ENCODE assay signal across 10 mouse cellular contexts in the genomic region with DNA sequence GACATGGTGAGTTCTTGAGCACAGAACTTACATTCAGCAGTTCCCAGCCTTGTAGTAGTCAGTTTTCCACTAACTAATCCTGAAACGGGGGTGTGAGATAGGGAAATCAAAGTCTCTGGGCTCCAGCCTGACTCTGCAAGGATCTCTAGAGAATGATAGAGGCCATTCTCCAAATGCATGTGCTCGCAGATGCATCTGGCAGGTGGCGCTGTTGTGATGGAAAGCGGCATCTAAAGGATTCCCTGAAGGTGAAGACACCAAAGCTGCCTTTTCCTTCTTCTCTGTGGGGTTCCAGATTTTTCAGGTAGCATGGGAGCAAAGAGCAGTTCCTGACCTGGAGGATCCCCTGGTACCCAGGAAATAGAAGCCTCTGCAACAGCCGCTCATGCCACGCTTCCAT. TPM values are rescaled to one million over a fixed set of nuclear protein-coding genes. Genes with fewer than 3 reads are reported as not detected.
A peak's percentile ranks its signal among the peaks of the same experiment; 100 is the strongest.
DNase-seq lines count a peak whose midpoint lies in the region; ATAC-seq lines count a peak whose summit lies in the region.
"Had no signal": no experiment of that assay in that cellular context is flagged by ENCODE, and none has a peak within 500 bp of the region (broad histone marks: within the 10 kb centered on the region; RNA-seq: fewer than 3 reads in every experiment).

No protein-coding gene starts in this region.

- 17% methylated on average over 6 of the region's 6 CpGs for WGBS in kidney, embryonic 14.5 days

- H3K27ac ChIP-seq in kidney, embryonic 14.5 days (ENCODE audit: low read depth, low read length), result no peak overlapping the region

- H3K9me3 ChIP-seq in kidney, embryonic 14.5 days (ENCODE audit: control insufficient read depth, low read length), result no peaks in the 10 kb centered on the region

- DNase-seq in urinary bladder, adult 18-20 months (ENCODE audit: low spot score in 2 of 2), result peak; percentile 29 to 55
- DNase-seq in urinary bladder, adult 2 months (ENCODE audit: low spot score), result no peak
- peak; percentile 81 to 86 for DNase-seq in cerebellum, adult 18-20 months
- DNase-seq in frontal cortex, postnatal 14 days (ENCODE audit: low spot score in 2 of 2), result peak; percentile 60 to 77
- DNase-seq in lung, adult 18-20 months, result peak; percentile 58 to 73
- DNase-seq in ovary, postnatal 14 days (ENCODE audit: low spot score), result peak; percentile 58

- no peaks in the 10 kb centered on the region for H3K27me3 ChIP-seq in kidney, embryonic 14.5 days (ENCODE audit: control insufficient read depth, insufficient read depth, low read length)

- H3K9ac ChIP-seq in kidney, embryonic 14.5 days (ENCODE audit: low read depth, low read length), result no peak overlapping the region

- ATAC-seq in kidney, embryonic 14.5 days (ENCODE audit: low FRiP score, low TSS enrichment), result peak; percentile 48; the same call in 1 of the 2 replicates
- ATAC-seq in erythroid progenitor cell, adult 5-6 weeks (replicated peaks; ENCODE audit: low FRiP score, poor library complexity, severe bottlenecking), result no peak

- peaks cover 5% of the 10 kb centered on the region; the same call in 1 of the 2 replicates for H3K36me3 ChIP-seq in kidney, embryonic 14.5 days (ENCODE audit: control insufficient read depth, insufficient read depth, low read length)

- H3K4me3 ChIP-seq in kidney, embryonic 14.5 days (ENCODE audit: low read length), result no peak overlapping the region
- H3K4me3 ChIP-seq: erythroblast, embryonic 14.5 days had no signal

- H3K4me1 ChIP-seq in kidney, embryonic 14.5 days (ENCODE audit: control insufficient read depth, insufficient read depth, low read length), result no peaks in the 10 kb centered on the region

- no peak overlapping the region for H3K4me2 ChIP-seq in kidney, embryonic 14.5 days (replicated peaks; ENCODE audit: low read depth, low read length)

RNA-seq across cellular contexts. Expression of a gene that starts 23.0 kb away (rescaled TPM):
- not detected in 2 replicates for polyA plus RNA-seq in urinary bladder, adult 2 months (2012; rRNA removed)
- not detected in 2 replicates for polyA plus RNA-seq in kidney, embryonic 14.5 days (2014; fragmentation: Nextera tagmentation; extraction: Ambion mirVana)
- not detected in 2 replicates for total RNA-seq in erythroid progenitor cell, adult 5-6 weeks (2015; ENCODE audit: low replicate concordance)
- total RNA-seq in erythroid progenitor cell, adult 5-6 weeks (2017; ENCODE audit: low replicate concordance), result not detected in 2 replicates
- total RNA-seq: neutrophil, adult 5-6 weeks had no signal
- polyA plus RNA-seq: erythroblast, embryonic 14.5 days had no signal

RNA-seq across cellular contexts. Expression of a gene that starts 33.3 kb away (rescaled TPM):
- 33.6 and 39.8 TPM in 2 replicates for polyA plus RNA-seq in urinary bladder, adult 2 months (2012; rRNA removed)
- 10.1 and 11.3 TPM in 2 replicates for polyA plus RNA-seq in kidney, embryonic 14.5 days (2014; fragmentation: Nextera tagmentation; extraction: Ambion mirVana)
- total RNA-seq in erythroid progenitor cell, adult 5-6 weeks (2015; ENCODE audit: low replicate concordance), result not detected in 2 replicates
- not detected in 2 replicates for total RNA-seq in erythroid progenitor cell, adult 5-6 weeks (2017; ENCODE audit: low replicate concordance)

RNA-seq across cellular contexts. Expression of a gene that starts 34.8 kb away (rescaled TPM):
- polyA plus RNA-seq in urinary bladder, adult 2 months (2012; rRNA removed), result 0.59 and 1.1 TPM in 2 replicates
- 1.5 and 2.7 TPM in 2 replicates for polyA plus RNA-seq in kidney, embryonic 14.5 days (2014; fragmentation: Nextera tagmentation; extraction: Ambion mirVana)
- not detected in 2 replicates for total RNA-seq in erythroid progenitor cell, adult 5-6 weeks (2015; ENCODE audit: low replicate concordance)
- total RNA-seq in erythroid progenitor cell, adult 5-6 weeks (2017; ENCODE audit: low replicate concordance), result not detected in 2 replicates
- total RNA-seq: neutrophil, adult 5-6 weeks had no signal
- polyA plus RNA-seq: erythroblast, embryonic 14.5 days had no signal

RNA-seq across cellular contexts. Expression of a gene that starts 59.4 kb away (rescaled TPM):
- polyA plus RNA-seq in urinary bladder, adult 2 months (2012; rRNA removed), result not detected in 2 replicates
- polyA plus RNA-seq in kidney, embryonic 14.5 days (2014; fragmentation: Nextera tagmentation; extraction: Ambion mirVana), result 0.18 and 0.20 TPM in 2 replicates
- not detected in 2 replicates for total RNA-seq in erythroid progenitor cell, adult 5-6 weeks (2015; ENCODE audit: low replicate concordance)
- total RNA-seq in erythroid progenitor cell, adult 5-6 weeks (2017; ENCODE audit: low replicate concordance), result not detected in 2 replicates
- total RNA-seq: neutrophil, adult 5-6 weeks had no signal
- polyA plus RNA-seq: erythroblast, embryonic 14.5 days had no signal
